Mouse (Mus musculus) lung, embryonic 15.5 days (tissue): Measurements from ENCODE around the gene Rabepk. TPM values are rescaled to one million over a fixed set of nuclear protein-coding genes. Genes with fewer than 3 reads are reported as not detected.
"Not testable (repeated sequence)": the region's sequence is repeated elsewhere in the genome, so short reads cannot be mapped to it uniquely, and the experiment has no call there.

Source experiments
- ATAC-seq: fragments of 200-750 bp; cut with Nextera tagmentation; 2 replicates; pipeline ENCODE4 v1.8.0; 2017; ENCODE audit warnings: moderate number of reproducible peaks, borderline replicate concordance; ENCODE audit not compliant: low FRiP score, low TSS enrichment; ENCODE audit errors: extremely low read depth
- H3K27ac ChIP-seq: fragments of 300-500 bp; sonication (generic); 2 replicates; pipeline ENCODE4 v1.5.1; 2015; ENCODE audit warnings: moderate library complexity, mild to moderate bottlenecking, inconsistent platforms
- H3K27me3 ChIP-seq: fragments of 300-500 bp; sonication (generic); 2 replicates; pipeline ENCODE4 v1.6.1; 2015; ENCODE audit warnings: inconsistent platforms
- H3K36me3 ChIP-seq: fragments of 300-500 bp; sonication (generic); 2 replicates; pipeline ENCODE4 v1.6.1; 2015; ENCODE audit warnings: inconsistent platforms
- H3K4me1 ChIP-seq: fragments of 300-500 bp; sonication (generic); 2 replicates; pipeline ENCODE4 v1.6.1; 2015; ENCODE audit warnings: inconsistent platforms
- H3K4me2 ChIP-seq: fragments of 300-500 bp; sonication (generic); 2 replicates; pipeline ENCODE4 v1.6.1; 2015; ENCODE audit warnings: inconsistent platforms, mild to moderate bottlenecking, moderate library complexity
- H3K4me3 ChIP-seq: fragments of 300-500 bp; sonication (generic); 2 replicates; pipeline ENCODE4 v1.5.1; 2015; ENCODE audit warnings: mild to moderate bottlenecking, inconsistent platforms
- H3K9ac ChIP-seq: fragments of 300-500 bp; sonication (generic); 2 replicates; pipeline ENCODE4 v1.6.1; 2015; ENCODE audit warnings: inconsistent platforms
- H3K9me3 ChIP-seq: fragments of 300-500 bp; sonication (generic); 2 replicates; pipeline ENCODE4 v1.6.1; 2016; ENCODE audit warnings: inconsistent platforms
- WGBS: fragments of 180-500 bp; shearing (Covaris S2); methylation state at CpG from one replicate; pipeline ENCODE4 v1.1.7; 2015; 5-methylcytosine and 5-hydroxymethylcytosine counted together
- polyA plus RNA-seq: library from polyadenylated mRNA; unstranded; fragments of >200 nt; fragmentation: Nextera tagmentation; extraction: Ambion mirVana; gene quantifications from 2 replicates; pipeline ENCODE4 v1.2.1, GENCODE M21; 2015

The Rabepk gene
- polyA plus RNA-seq, 1 experiment from 2014 or later: 45.4 TPM

GRCm38 (mm10) chr2:34826460-34827231, 26.9 kb upstream of the Rabepk start:
- Histone ChIP-seq H3K4me3 (peak overlapping the region; percentile 91), H3K9ac (peak overlapping the region; percentile 92), H3K4me1 (peaks cover 25% of the 10 kb centered on the region), H3K27ac (peak overlapping the region; percentile 34; the same call in 1 of the 2 replicates), H3K27me3 (no peaks in the 10 kb centered on the region), H3K36me3 (peaks cover 8% of the 10 kb centered on the region), H3K9me3 (no peaks in the 10 kb centered on the region), H3K4me2 (peak overlapping the region; percentile 81)
- 31% methylated on average over 20 of the region's 21 CpGs for whole genome bisulfite sequencing
- no peak for ATAC-seq

- peak within 1 kb of the TSS; percentile 84 for H3K27ac ChIP-seq
- H3K36me3 ChIP-seq: peaks cover 13% of the 10 kb centered on the region
- under 1% methylated on average over 57 of the region's 57 CpGs for WGBS
- ATAC-seq: peak; percentile 96
- no peaks in the 10 kb centered on the region for H3K27me3 ChIP-seq
- H3K4me3 ChIP-seq: peak within 1 kb of the TSS; percentile 91
- H3K9ac ChIP-seq: peak within 1 kb of the TSS; percentile 92
- H3K9me3 ChIP-seq: no peaks in the 10 kb centered on the region
- peaks cover 25% of the 10 kb centered on the region for H3K4me1 ChIP-seq
- peak within 1 kb of the TSS; percentile 81 for H3K4me2 ChIP-seq
These were observed 26.2 kb upstream of the Rabepk start, which contains the start of gene Fbxw2 for GRCm38 (mm10) chr2:34825827-34826459. Gene Fbxw2 (minus strand): TSS chr2:34826311.

- no peaks in the 10 kb centered on the region for H3K27me3 ChIP-seq
- H3K4me3 ChIP-seq: no peak overlapping the region
- H3K27ac ChIP-seq: no peak overlapping the region
- peaks cover 62% of the 10 kb centered on the region for H3K36me3 ChIP-seq
- no peak overlapping the region for H3K4me2 ChIP-seq
- H3K9ac ChIP-seq: no peak overlapping the region
- 0 out of 2 replicates have a peak, but pooled peaks cover under 1% of the 10 kb centered on the region for H3K4me1 ChIP-seq
- 88% methylated on average over 2 of the region's 2 CpGs for WGBS
- ATAC-seq: no peak
- no peaks in the 10 kb centered on the region for H3K9me3 ChIP-seq
These were observed 18.8 kb upstream of the Rabepk start for GRCm38 (mm10) chr2:34818492-34818891.

GRCm38 (mm10) chr2:34815893-34816292, 16.2 kb upstream of the Rabepk start:
- WGBS: 93% methylated on average over 2 of the region's 2 CpGs
- not testable (repeated sequence) for H3K9ac ChIP-seq, H3K4me3 ChIP-seq, H3K9me3 ChIP-seq, H3K4me2 ChIP-seq, H3K27me3 ChIP-seq, H3K4me1 ChIP-seq, H3K27ac ChIP-seq, ATAC-seq
- peaks cover 69% of the 10 kb centered on the region for H3K36me3 ChIP-seq

- no peak for ATAC-seq
- no peaks in the 10 kb centered on the region for H3K27me3 ChIP-seq
- no peak overlapping the region for H3K9ac ChIP-seq
- no peak overlapping the region for H3K4me3 ChIP-seq
- peaks cover 76% of the 10 kb centered on the region for H3K36me3 ChIP-seq
- H3K27ac ChIP-seq: no peak overlapping the region
- no peak overlapping the region for H3K4me2 ChIP-seq
- WGBS: 75% methylated on average over 7 of the region's 7 CpGs
- no peaks in the 10 kb centered on the region for H3K9me3 ChIP-seq
- no peaks in the 10 kb centered on the region for H3K4me1 ChIP-seq
These were observed 13.0 kb upstream of the Rabepk start for GRCm38 (mm10) chr2:34812706-34813105.

- Histone ChIP-seq H3K27ac (no peak overlapping the region), H3K36me3 (peaks cover 64% of the 10 kb centered on the region), H3K9ac (no peak overlapping the region), H3K4me1 (no peaks in the 10 kb centered on the region), H3K4me3 (no peak overlapping the region), H3K9me3 (no peaks in the 10 kb centered on the region), H3K27me3 (no peaks in the 10 kb centered on the region), H3K4me2 (no peak overlapping the region)
- WGBS: 96% methylated on average over 3 of the region's 3 CpGs
- no peak for ATAC-seq
These were observed 11.1 kb upstream of the Rabepk start for GRCm38 (mm10) chr2:34810775-34811174.

- Histone ChIP-seq H3K9me3 (no peaks in the 10 kb centered on the region), H3K4me2 (no peak overlapping the region), H3K27me3 (no peaks in the 10 kb centered on the region), H3K4me1 (peaks cover under 1% of the 10 kb centered on the region; the same call in 1 of the 2 replicates), H3K36me3 (peaks cover 64% of the 10 kb centered on the region), H3K4me3 (no peak overlapping the region), H3K27ac (no peak overlapping the region), H3K9ac (no peak overlapping the region)
- WGBS: 86% methylated on average over 1 of the region's 1 CpGs
- no peak for ATAC-seq
These were observed 9.9 kb upstream of the Rabepk start for GRCm38 (mm10) chr2:34809568-34809967.

GRCm38 (mm10) chr2:34808057-34808456, 8.3 kb upstream of the Rabepk start:
- H3K36me3 ChIP-seq: peaks cover 48% of the 10 kb centered on the region

GRCm38 (mm10) chr2:34805364-34805950, 5.7 kb upstream of the Rabepk start:
- Histone ChIP-seq H3K27me3 (no peaks in the 10 kb centered on the region), H3K4me1 (peaks cover 14% of the 10 kb centered on the region), H3K36me3 (peaks cover 29% of the 10 kb centered on the region; the same call in 1 of the 2 replicates), H3K9me3 (no peaks in the 10 kb centered on the region), H3K4me2 (no peak overlapping the region), H3K4me3 (no peak overlapping the region), H3K27ac (no peak overlapping the region), H3K9ac (no peak overlapping the region)
- WGBS: 81% methylated on average over 10 of the region's 10 CpGs
- ATAC-seq: no peak

More at GRCm38 (mm10) chr2:34808057-34808456, 8.3 kb upstream of the Rabepk start:
- no peak overlapping the region for H3K27ac ChIP-seq
- no peak overlapping the region for H3K4me2 ChIP-seq
- ATAC-seq: no peak
- no peak overlapping the region for H3K9ac ChIP-seq
- peaks cover 12% of the 10 kb centered on the region for H3K4me1 ChIP-seq
- H3K4me3 ChIP-seq: no peak overlapping the region
- no peaks in the 10 kb centered on the region for H3K27me3 ChIP-seq
- whole genome bisulfite sequencing: 75% methylated on average over 2 of the region's 2 CpGs
- no peaks in the 10 kb centered on the region for H3K9me3 ChIP-seq

GRCm38 (mm10) chr2:34804815-34805214, 5.1 kb upstream of the Rabepk start:
- no peak overlapping the region for H3K4me2 ChIP-seq
- no peak for ATAC-seq
- H3K4me3 ChIP-seq: no peak overlapping the region
- H3K36me3 ChIP-seq: peaks cover 25% of the 10 kb centered on the region; the same call in 1 of the 2 replicates
- H3K9ac ChIP-seq: no peak overlapping the region
- no peak overlapping the region for H3K27ac ChIP-seq
- no peaks in the 10 kb centered on the region for H3K27me3 ChIP-seq
- H3K9me3 ChIP-seq: no peaks in the 10 kb centered on the region
- WGBS: 79% methylated on average over 1 of the region's 1 CpGs
- peaks cover 16% of the 10 kb centered on the region for H3K4me1 ChIP-seq

GRCm38 (mm10) chr2:34804172-34804571, 4.5 kb upstream of the Rabepk start:
- Histone ChIP-seq H3K4me1 (peaks cover 17% of the 10 kb centered on the region), H3K4me3 (peak overlapping the region; percentile 18; the same call in 1 of the 2 replicates), H3K36me3 (peaks cover 23% of the 10 kb centered on the region; the same call in 1 of the 2 replicates), H3K27ac (no peak overlapping the region), H3K9me3 (no peaks in the 10 kb centered on the region), H3K4me2 (peak overlapping the region; percentile 40), H3K9ac (no peak overlapping the region), H3K27me3 (no peaks in the 10 kb centered on the region)
- no peak for ATAC-seq
- 97% methylated on average over 2 of the region's 2 CpGs for WGBS

GRCm38 (mm10) chr2:34803746-34804145, 4.0 kb upstream of the Rabepk start:
- Histone ChIP-seq H3K4me3 (peak overlapping the region; percentile 18), H3K4me2 (peak overlapping the region; percentile 40), H3K27me3 (no peaks in the 10 kb centered on the region), H3K9ac (no peak overlapping the region), H3K36me3 (peaks cover 19% of the 10 kb centered on the region; the same call in 1 of the 2 replicates), H3K9me3 (no peaks in the 10 kb centered on the region), H3K4me1 (peaks cover 21% of the 10 kb centered on the region), H3K27ac (no peak overlapping the region)
- WGBS: 66% methylated on average over 3 of the region's 3 CpGs
- no peak for ATAC-seq
